Mouse (Mus musculus): ENCODE results near the gene Wnt8b. TPM values are rescaled to one million over a fixed set of nuclear protein-coding genes. Genes with fewer than 3 reads are reported as not detected.
A peak's percentile ranks its signal among the peaks of the same experiment; 100 is the strongest.

Wnt8b gene
- polyA plus RNA-seq, 1 experiment from 2014 or later: not detected

- H3K27ac ChIP-seq (ENCODE audit: low read length): no peak overlapping the region
- H3K4me3 ChIP-seq (ENCODE audit: low read length): no peak overlapping the region
- no peak overlapping the region for H3K4me2 ChIP-seq (ENCODE audit: low read depth, low read length)
- H3K36me3 ChIP-seq (ENCODE audit: control insufficient read depth, insufficient read depth, low read length): no peaks in the 10 kb centered on the region
- WGBS: 64% methylated on average over 6 of the region's 6 CpGs
- H3K4me1 ChIP-seq (ENCODE audit: control insufficient read depth, insufficient read depth, low read length): peaks cover 3% of the 10 kb centered on the region; the same call in 1 of the 2 replicates
- ATAC-seq: no peak
- H3K9ac ChIP-seq (ENCODE audit: low read depth, low read length): no peak overlapping the region
- H3K27me3 ChIP-seq (replicated peaks; ENCODE audit: control insufficient read depth, insufficient read depth, low read length): 0 out of 2 replicates have a peak, but pooled peaks cover 2% of the 10 kb centered on the region
- no peaks in the 10 kb centered on the region for H3K9me3 ChIP-seq (ENCODE audit: control insufficient read depth, low read length)
These were observed 8.7 kb downstream of the Wnt8b start for GRCm38 (mm10) chr19:44501925-44502324.

GRCm38 (mm10) chr19:44502741-44503140, 9.5 kb downstream of the Wnt8b start:
- Histone ChIP-seq H3K4me3 (ENCODE audit: low read length) (no peak overlapping the region), H3K27me3 (replicated peaks; ENCODE audit: control insufficient read depth, insufficient read depth, low read length) (0 out of 2 replicates have a peak, but pooled peaks cover 2% of the 10 kb centered on the region), H3K4me2 (ENCODE audit: low read depth, low read length) (no peak overlapping the region), H3K36me3 (ENCODE audit: control insufficient read depth, insufficient read depth, low read length) (no peaks in the 10 kb centered on the region), H3K27ac (ENCODE audit: low read length) (no peak overlapping the region), H3K4me1 (ENCODE audit: control insufficient read depth, insufficient read depth, low read length) (peaks cover 3% of the 10 kb centered on the region; the same call in 1 of the 2 replicates), H3K9ac (ENCODE audit: low read depth, low read length) (no peak overlapping the region), H3K9me3 (ENCODE audit: control insufficient read depth, low read length) (no peaks in the 10 kb centered on the region)
- no peak for ATAC-seq
- WGBS: 74% methylated on average over 4 of the region's 4 CpGs

- WGBS: 5% methylated on average over 12 of the region's 12 CpGs
- ATAC-seq: no peak
- Histone ChIP-seq H3K27ac (ENCODE audit: low read length) (no peak overlapping the region), H3K4me1 (ENCODE audit: control insufficient read depth, insufficient read depth, low read length) (peaks cover 16% of the 10 kb centered on the region; the same call in 1 of the 2 replicates), H3K4me2 (ENCODE audit: low read depth, low read length) (peak overlapping the region; percentile 88; the same call in 1 of the 2 replicates), H3K9ac (ENCODE audit: low read depth, low read length) (no peak overlapping the region), H3K9me3 (ENCODE audit: control insufficient read depth, low read length) (no peaks in the 10 kb centered on the region), H3K4me3 (ENCODE audit: low read length) (no peak overlapping the region; the same call in none of the 2 replicates), H3K36me3 (ENCODE audit: control insufficient read depth, insufficient read depth, low read length) (no peaks in the 10 kb centered on the region), H3K27me3 (replicated peaks; ENCODE audit: control insufficient read depth, insufficient read depth, low read length) (peaks cover 42% of the 10 kb centered on the region)
These were observed 17.4 kb downstream of the Wnt8b start for GRCm38 (mm10) chr19:44510534-44511175.

GRCm38 (mm10) chr19:44511451-44512231, 18.4 kb downstream of the Wnt8b start:
- no peak overlapping the region for H3K27ac ChIP-seq (ENCODE audit: low read length)
- peak overlapping the region; percentile 88 for H3K4me2 ChIP-seq (ENCODE audit: low read depth, low read length)
- H3K4me1 ChIP-seq (ENCODE audit: control insufficient read depth, insufficient read depth, low read length): peaks cover 16% of the 10 kb centered on the region; the same call in 1 of the 2 replicates
- no peaks in the 10 kb centered on the region for H3K36me3 ChIP-seq (ENCODE audit: control insufficient read depth, insufficient read depth, low read length)
- H3K4me3 ChIP-seq (ENCODE audit: low read length): peak overlapping the region; percentile 53
- peak; percentile 44 for ATAC-seq
- WGBS: under 1% methylated on average over 66 of the region's 66 CpGs
- H3K27me3 ChIP-seq (replicated peaks; ENCODE audit: control insufficient read depth, insufficient read depth, low read length): peaks cover 42% of the 10 kb centered on the region
- no peaks in the 10 kb centered on the region for H3K9me3 ChIP-seq (ENCODE audit: control insufficient read depth, low read length)
- peak overlapping the region; percentile 54 for H3K9ac ChIP-seq (ENCODE audit: low read depth, low read length)

- no peak overlapping the region for H3K4me2 ChIP-seq (ENCODE audit: low read depth, low read length)
- no peak overlapping the region for H3K27ac ChIP-seq (ENCODE audit: low read length)
- H3K4me1 ChIP-seq (ENCODE audit: control insufficient read depth, insufficient read depth, low read length): peaks cover 16% of the 10 kb centered on the region; the same call in 1 of the 2 replicates
- no peaks in the 10 kb centered on the region for H3K36me3 ChIP-seq (ENCODE audit: control insufficient read depth, insufficient read depth, low read length)
- ATAC-seq: no peak
- H3K9me3 ChIP-seq (ENCODE audit: control insufficient read depth, low read length): no peaks in the 10 kb centered on the region
- 38% methylated on average over 5 of the region's 5 CpGs for WGBS
- no peak overlapping the region for H3K4me3 ChIP-seq (ENCODE audit: low read length)
- H3K27me3 ChIP-seq (replicated peaks; ENCODE audit: control insufficient read depth, insufficient read depth, low read length): peaks cover 42% of the 10 kb centered on the region
- H3K9ac ChIP-seq (ENCODE audit: low read depth, low read length): no peak overlapping the region
These were observed 19.3 kb downstream of the Wnt8b start for GRCm38 (mm10) chr19:44512601-44513000.

GRCm38 (mm10) chr19:44513054-44513833, 20.0 kb downstream of the Wnt8b start:
- Histone ChIP-seq H3K27me3 (replicated peaks; ENCODE audit: control insufficient read depth, insufficient read depth, low read length) (peaks cover 42% of the 10 kb centered on the region), H3K4me2 (ENCODE audit: low read depth, low read length) (no peak overlapping the region), H3K9me3 (ENCODE audit: control insufficient read depth, low read length) (no peaks in the 10 kb centered on the region), H3K4me3 (ENCODE audit: low read length) (no peak overlapping the region), H3K9ac (ENCODE audit: low read depth, low read length) (no peak overlapping the region), H3K36me3 (ENCODE audit: control insufficient read depth, insufficient read depth, low read length) (no peaks in the 10 kb centered on the region), H3K27ac (ENCODE audit: low read length) (no peak overlapping the region), H3K4me1 (ENCODE audit: control insufficient read depth, insufficient read depth, low read length) (peaks cover 16% of the 10 kb centered on the region; the same call in 1 of the 2 replicates)
- 37% methylated on average over 11 of the region's 11 CpGs for WGBS
- no peak for ATAC-seq

- no peak for ATAC-seq
- 32% methylated on average over 7 of the region's 7 CpGs for WGBS
These were observed 20.7 kb downstream of the Wnt8b start for GRCm38 (mm10) chr19:44513921-44514482.

GRCm38 (mm10) chr19:44514521-44515451, 21.5 kb downstream of the Wnt8b start:
- H3K27ac ChIP-seq (ENCODE audit: low read length): peak overlapping the region; percentile 17
- WGBS: 33% methylated on average over 14 of the region's 14 CpGs
- H3K4me1 ChIP-seq (ENCODE audit: control insufficient read depth, insufficient read depth, low read length): peaks cover 22% of the 10 kb centered on the region
- H3K4me3 ChIP-seq (ENCODE audit: low read length): no peak overlapping the region
- no peak overlapping the region for H3K9ac ChIP-seq (ENCODE audit: low read depth, low read length)
- no peaks in the 10 kb centered on the region for H3K36me3 ChIP-seq (ENCODE audit: control insufficient read depth, insufficient read depth, low read length)
- H3K4me2 ChIP-seq (ENCODE audit: low read depth, low read length): no peak overlapping the region
- peaks cover 34% of the 10 kb centered on the region for H3K27me3 ChIP-seq (replicated peaks; ENCODE audit: control insufficient read depth, insufficient read depth, low read length)
- H3K9me3 ChIP-seq (ENCODE audit: control insufficient read depth, low read length): no peaks in the 10 kb centered on the region
- no peak for ATAC-seq

More at GRCm38 (mm10) chr19:44513921-44514482, 20.7 kb downstream of the Wnt8b start:
- Histone ChIP-seq H3K4me3 (ENCODE audit: low read length) (no peak overlapping the region), H3K36me3 (ENCODE audit: control insufficient read depth, insufficient read depth, low read length) (no peaks in the 10 kb centered on the region), H3K9me3 (ENCODE audit: control insufficient read depth, low read length) (no peaks in the 10 kb centered on the region), H3K9ac (ENCODE audit: low read depth, low read length) (no peak overlapping the region), H3K27me3 (replicated peaks; ENCODE audit: control insufficient read depth, insufficient read depth, low read length) (peaks cover 41% of the 10 kb centered on the region), H3K4me2 (ENCODE audit: low read depth, low read length) (no peak overlapping the region), H3K27ac (ENCODE audit: low read length) (no peak overlapping the region), H3K4me1 (ENCODE audit: control insufficient read depth, insufficient read depth, low read length) (peaks cover 17% of the 10 kb centered on the region)
